In genomic region chr2:105669371-105669861, GRCm38 (mm10) we compare ENCODE assay signal across 9 mouse cellular contexts. TPM values are rescaled to one million over a fixed set of nuclear protein-coding genes. Genes with fewer than 3 reads are reported as not detected.
DNase-seq lines count a peak whose midpoint lies in the region; ATAC-seq and TF ChIP-seq lines count a peak whose summit lies in the region.
"Had no signal": no experiment of that assay in that cellular context is flagged by ENCODE, and none has a peak within 500 bp of the region (broad histone marks: within the 10 kb centered on the region; RNA-seq: fewer than 3 reads in every experiment).

No protein-coding gene starts in this region.

- H3K4me3 ChIP-seq in kidney, embryonic 14.5 days (ENCODE audit: low read length) = no peak overlapping the region
- peak overlapping the region; percentile 41 for H3K4me3 ChIP-seq in embryonic facial prominence, embryonic 10.5 days
- H3K4me3 ChIP-seq in intestine, embryonic 16.5 days (ENCODE audit: low read length) = 0 out of 2 replicates have a peak overlapping the region, but pooled peaks have one; percentile 5
- H3K4me3 ChIP-seq in small intestine, adult 2 months (ENCODE audit: low read depth, low read length) = peak overlapping the region; percentile 19

- peaks cover 97% of the 10 kb centered on the region for H3K27me3 ChIP-seq in kidney, embryonic 14.5 days (ENCODE audit: control insufficient read depth, insufficient read depth, low read length)
- peaks cover 100% of the 10 kb centered on the region for H3K27me3 ChIP-seq in embryonic facial prominence, embryonic 10.5 days (replicated peaks; ENCODE audit: low read depth, poor library complexity, severe bottlenecking)
- peaks cover 83% of the 10 kb centered on the region for H3K27me3 ChIP-seq in intestine, embryonic 16.5 days (replicated peaks; ENCODE audit: control insufficient read depth, insufficient read depth, low read length)
- H3K27me3 ChIP-seq in small intestine, adult 2 months (ENCODE audit: control insufficient read depth, insufficient read depth, low read length) = peaks cover 93% of the 10 kb centered on the region

- peaks cover 5% of the 10 kb centered on the region for H3K4me1 ChIP-seq in kidney, embryonic 14.5 days (ENCODE audit: control insufficient read depth, insufficient read depth, low read length)
- peaks cover 56% of the 10 kb centered on the region for H3K4me1 ChIP-seq in embryonic facial prominence, embryonic 10.5 days
- H3K4me1 ChIP-seq in intestine, embryonic 16.5 days (ENCODE audit: control insufficient read depth, insufficient read depth, low read length) = peaks cover 6% of the 10 kb centered on the region; the same call in 1 of the 2 replicates
- peaks cover 25% of the 10 kb centered on the region for H3K4me1 ChIP-seq in small intestine, adult 2 months (ENCODE audit: control insufficient read depth, insufficient read depth, insufficient read length, low read length)

- H3K9me3 ChIP-seq in kidney, embryonic 14.5 days (ENCODE audit: control insufficient read depth, low read length) = no peaks in the 10 kb centered on the region
- H3K9me3 ChIP-seq in embryonic facial prominence, embryonic 10.5 days = no peaks in the 10 kb centered on the region
- no peaks in the 10 kb centered on the region for H3K9me3 ChIP-seq in intestine, embryonic 16.5 days (ENCODE audit: control insufficient read depth, low read length)
- H3K9me3 ChIP-seq: stomach, embryonic 15.5 days had no signal

- H3K4me2 ChIP-seq in kidney, embryonic 14.5 days (replicated peaks; ENCODE audit: low read depth, low read length) = no peak overlapping the region
- no peak overlapping the region for H3K4me2 ChIP-seq in intestine, embryonic 16.5 days (ENCODE audit: low read depth, low read length)

- no peak for ATAC-seq in kidney, embryonic 14.5 days (ENCODE audit: low FRiP score, low TSS enrichment)
- no peak for ATAC-seq in intestine, embryonic 16.5 days

- under 1% methylated on average over 35 of the region's 35 CpGs for WGBS in kidney, embryonic 14.5 days
- under 1% methylated on average over 35 of the region's 35 CpGs for WGBS in embryonic facial prominence, embryonic 10.5 days
- WGBS in intestine, embryonic 16.5 days = under 1% methylated on average over 35 of the region's 35 CpGs
- WGBS in small intestine, adult 2 months = 2% methylated on average over 35 of the region's 35 CpGs

- TF ChIP-seq POLR2A in small intestine, adult 2 months (IDR thresholded peaks at IDR 0.05; ENCODE audit: low read depth, low read length) = no peak

- peak; percentile 22 for DNase-seq in kidney, postnatal 10 days
- DNase-seq in embryonic facial prominence, embryonic 10.5 days (ENCODE audit: low spot score) = peak; percentile 70
- no peak for DNase-seq in right cerebral cortex, postnatal 4 days
- no peak for DNase-seq in gastrocnemius, postnatal 4 days (ENCODE audit: low spot score in 2 of 2)
- DNase-seq in layer of hippocampus, adult 18-20 months (ENCODE audit: low spot score in 2 of 2) = no peak

- no peak overlapping the region for H3K9ac ChIP-seq in kidney, embryonic 14.5 days (ENCODE audit: low read depth, low read length)
- no peak overlapping the region for H3K9ac ChIP-seq in intestine, embryonic 16.5 days (ENCODE audit: low read depth, low read length)
- H3K9ac ChIP-seq: stomach, embryonic 15.5 days had no signal

- H3K27ac ChIP-seq in kidney, embryonic 14.5 days (ENCODE audit: low read depth, low read length) = no peak overlapping the region
- H3K27ac ChIP-seq in embryonic facial prominence, embryonic 10.5 days (replicated peaks) = peak overlapping the region; percentile 41; the same call in 1 of the 2 replicates
- H3K27ac ChIP-seq in intestine, embryonic 16.5 days (ENCODE audit: low read length) = no peak overlapping the region
- no peak overlapping the region for H3K27ac ChIP-seq in small intestine, adult 2 months (ENCODE audit: insufficient read depth, low read depth, low read length)
- H3K27ac ChIP-seq: stomach, embryonic 15.5 days had no signal

- no peak for TF ChIP-seq CTCF in small intestine, adult 2 months (IDR thresholded peaks at IDR 0.05; ENCODE audit: extremely low read depth, insufficient read length, insufficient replicate concordance, low read depth, low read length)

- no peaks in the 10 kb centered on the region for H3K36me3 ChIP-seq in kidney, embryonic 14.5 days (ENCODE audit: control insufficient read depth, insufficient read depth, low read length)
- no peaks in the 10 kb centered on the region for H3K36me3 ChIP-seq in embryonic facial prominence, embryonic 10.5 days (replicated peaks)
- no peaks in the 10 kb centered on the region for H3K36me3 ChIP-seq in intestine, embryonic 16.5 days (ENCODE audit: control insufficient read depth, insufficient read depth, low read length)
- H3K36me3 ChIP-seq in small intestine, adult 2 months (ENCODE audit: control insufficient read depth, insufficient read depth, low read length) = no peaks in the 10 kb centered on the region
- H3K36me3 ChIP-seq: stomach, embryonic 15.5 days had no signal

RNA-seq across cellular contexts. Expression of gene Pax6, which starts 0.7 kb away (rescaled TPM):
- 0.12 and 0.46 TPM in 2 replicates for polyA plus RNA-seq in kidney, embryonic 14.5 days (2014; fragmentation: Nextera tagmentation; extraction: Ambion mirVana)
- 13.0 and 22.3 TPM in 2 replicates for polyA plus RNA-seq in embryonic facial prominence, embryonic 10.5 days (2016; fragmentation: Nextera tagmentation; extraction: Ambion mirVana)
- polyA plus RNA-seq in intestine, embryonic 16.5 days (2015; fragmentation: Nextera tagmentation; extraction: Ambion mirVana) = 1.2 and 1.8 TPM in 2 replicates
- 1.2 and 2.6 TPM in 2 replicates for polyA plus RNA-seq in small intestine, adult 2 months (2012; rRNA removed)
- total RNA-seq in gastrocnemius, postnatal 4 days (2021) = not detected
- total RNA-seq in layer of hippocampus, adult 18-20 months (2021) = 10 to 100 TPM; 10.2 to 12.9 TPM

Comparison
In these comparisons a context has a peak if more than half of its experiments do, and no peak if none do; other contexts are left out.
1. DNase-seq: peak in kidney, postnatal 10 days (single experiment) and embryonic facial prominence, embryonic 10.5 days (single experiment); none in right cerebral cortex, postnatal 4 days (single experiment), gastrocnemius, postnatal 4 days (0 of 2) and layer of hippocampus, adult 18-20 months (0 of 2).